Mouse (Mus musculus) activated CD4-positive, CD25-positive, alpha-beta regulatory T cell, adult 4 months (primary cell): ENCODE measurements around the gene Atf5. TPM values are rescaled to one million over a fixed set of nuclear protein-coding genes. Genes with fewer than 3 reads are reported as not detected.

Experiments used
- ATAC-seq: one replicate; pipeline ENCODE4 v1.8.0; 2017
- polyA plus RNA-seq, 2 experiments: library from polyadenylated mRNA; unstranded; fragments of 100-300 nt; shearing (Covaris generic); gene quantifications; one replicate each; pipeline ENCODE4 v1.2.1; 2017

The Atf5 gene
- polyA plus RNA-seq, 2 experiments from 2014 or later: 1.1 TPM; not detected in 1

DNA sequence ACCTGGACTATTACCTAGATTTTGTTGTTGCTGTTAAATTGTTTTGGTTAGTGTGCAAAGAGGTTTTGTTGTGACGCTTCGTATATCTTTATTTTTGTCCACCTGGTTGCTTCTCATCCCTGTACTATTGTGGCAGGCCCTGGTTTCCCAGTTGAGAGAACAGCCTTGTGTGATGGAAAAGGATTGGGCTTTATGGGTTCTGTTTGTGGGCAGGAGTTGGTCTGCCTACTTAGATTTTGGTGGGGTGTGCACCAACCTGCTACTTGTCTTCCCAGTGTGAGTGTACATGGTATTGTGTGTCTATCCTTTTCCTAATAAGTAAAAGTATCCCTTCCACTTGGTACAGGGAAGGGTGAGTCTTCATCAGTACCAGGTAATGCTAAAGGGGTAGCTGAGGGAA lies 2.9 kb upstream of the Atf5 start:
- ATAC-seq: no peak

DNA sequence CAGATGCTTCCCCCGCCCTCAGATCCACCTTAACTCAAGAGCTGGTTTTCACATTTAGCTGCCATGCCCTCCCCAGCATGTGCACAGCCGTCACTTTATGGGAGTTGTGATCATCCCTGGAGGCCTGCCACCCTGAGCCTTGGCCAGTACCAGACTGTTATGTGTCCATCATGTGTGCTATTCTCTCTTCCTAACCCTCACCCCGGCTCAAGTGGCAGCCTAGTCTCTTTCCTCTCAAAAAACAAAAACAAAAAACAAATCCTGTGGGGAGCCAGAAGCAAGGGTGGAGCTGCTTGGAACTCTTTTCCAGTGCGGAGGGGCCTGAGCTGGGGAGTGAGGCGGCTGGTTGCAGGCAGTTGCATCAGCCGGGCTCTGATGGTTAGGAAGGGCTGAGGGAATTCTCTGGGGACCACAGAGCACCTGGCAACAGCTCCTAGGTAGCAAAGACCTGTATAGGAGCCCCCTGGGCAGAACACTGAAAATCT lies 2.3 kb upstream of the Atf5 start:
- ATAC-seq: no peak

DNA sequence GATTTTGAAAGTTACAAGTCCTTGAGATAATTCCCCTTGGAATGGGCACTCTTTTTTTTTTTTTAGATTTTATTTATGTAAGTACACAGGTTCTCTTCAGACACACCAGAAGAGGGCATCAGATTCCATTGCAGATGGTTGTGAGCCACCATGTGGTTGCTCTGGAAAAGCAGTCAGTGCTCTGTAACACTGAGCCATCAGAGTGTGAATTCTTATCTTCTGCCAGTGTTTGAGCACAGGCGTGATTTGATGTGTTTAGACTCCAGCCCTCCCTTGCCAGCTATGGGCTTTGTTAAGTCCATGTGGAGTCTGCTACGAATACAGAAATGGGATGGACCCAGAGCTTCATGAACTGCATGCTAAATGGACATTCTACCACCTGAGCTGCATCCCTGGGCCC lies 1.7 kb upstream of the Atf5 start:
- ATAC-seq: no peak

DNA sequence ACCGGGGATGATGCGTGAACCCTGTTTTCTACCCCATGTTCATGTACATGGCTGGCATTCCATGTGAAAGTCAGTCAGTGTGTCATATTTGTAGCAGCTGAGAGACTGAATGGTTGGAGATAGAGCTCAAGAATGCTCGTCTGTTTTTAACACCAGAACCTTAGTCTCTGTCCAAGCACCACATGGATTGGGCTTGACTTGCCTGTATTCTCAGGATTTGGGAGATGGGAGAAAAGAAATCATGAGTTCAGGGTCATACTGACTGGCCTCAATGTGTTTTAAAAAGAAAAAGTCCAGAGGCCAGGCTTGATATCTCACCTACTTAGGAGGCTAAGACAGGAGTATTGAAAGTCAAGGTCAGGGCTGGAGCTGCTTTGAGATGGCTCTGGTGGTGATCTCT lies 983 bp upstream of the Atf5 start:
- no peak for ATAC-seq

DNA sequence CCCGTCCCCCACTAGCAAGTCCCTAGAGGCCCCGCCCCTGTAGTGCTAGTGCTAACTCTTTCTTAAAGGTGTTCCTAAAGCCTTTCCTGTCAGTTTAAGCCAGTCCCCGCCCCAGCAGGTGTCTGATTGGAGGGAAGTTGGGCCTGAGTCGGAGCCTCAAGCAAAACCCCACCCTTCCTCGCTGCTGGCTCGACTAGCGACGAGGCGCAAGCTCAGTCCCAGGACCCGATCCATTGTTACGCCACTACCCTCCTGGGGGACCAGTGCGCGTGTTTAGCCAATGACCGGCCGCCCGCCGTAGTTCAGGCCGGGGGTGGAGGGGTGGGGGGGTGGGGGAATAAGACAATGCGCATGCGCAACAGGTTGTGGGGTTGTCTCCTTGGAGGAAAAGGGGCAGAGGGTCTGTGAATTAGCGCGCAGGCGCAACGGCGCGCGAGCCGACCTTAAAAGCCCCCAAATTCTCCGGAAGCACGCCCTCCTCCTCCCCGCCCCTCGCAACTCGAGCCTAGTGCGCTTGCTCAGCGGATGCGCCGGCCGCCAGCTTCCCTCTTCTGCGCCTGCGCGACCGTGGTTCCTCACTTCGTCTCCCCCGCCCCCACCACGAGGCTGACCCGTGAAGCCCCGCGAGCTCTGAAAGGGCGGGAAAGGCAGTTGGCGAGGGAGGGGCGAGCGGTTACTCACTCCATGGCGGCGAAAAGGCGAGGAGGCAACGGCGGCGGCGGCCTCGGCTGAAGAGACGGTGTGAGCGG lies 563 bp downstream of the Atf5 start, which contains the start of the genes Nup62 and Il4i1:
TSS of gene Nup62 (plus strand) at position 368 of the 749 bp plus-strand sequence.
TSS of gene Il4i1 (plus strand) at position 667 of the 749 bp plus-strand sequence.
- ATAC-seq: peak; percentile 95

DNA sequence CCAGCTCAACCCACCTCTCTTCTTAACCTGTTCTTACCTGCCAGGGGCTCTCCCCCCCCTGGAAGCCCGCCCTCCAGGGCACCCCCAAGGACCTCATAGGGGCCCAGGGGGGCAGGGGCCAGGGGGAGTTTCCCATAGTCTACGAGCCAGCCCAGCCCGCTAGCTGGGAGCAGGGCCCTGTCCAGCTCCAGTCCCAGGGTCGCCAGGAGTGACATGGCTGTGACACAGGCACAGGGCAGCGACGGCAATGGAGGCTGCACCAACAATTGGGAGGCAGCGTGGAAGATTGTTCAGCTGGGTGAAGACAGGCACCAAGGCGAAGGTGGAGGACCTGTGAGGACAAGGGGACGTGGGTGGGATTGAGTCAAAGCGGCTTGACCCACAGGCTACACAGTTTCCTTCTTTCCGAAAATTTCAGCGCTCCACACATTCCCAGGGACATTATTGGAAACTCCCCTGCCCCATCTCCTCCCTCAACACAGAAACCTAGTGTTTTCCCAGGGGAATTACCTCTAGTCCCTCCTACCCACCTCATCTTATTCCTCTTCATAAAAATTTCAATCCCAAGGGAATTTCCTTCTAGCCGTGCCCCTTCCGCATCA lies 1.4 kb downstream of the Atf5 start:
- no peak for ATAC-seq

DNA sequence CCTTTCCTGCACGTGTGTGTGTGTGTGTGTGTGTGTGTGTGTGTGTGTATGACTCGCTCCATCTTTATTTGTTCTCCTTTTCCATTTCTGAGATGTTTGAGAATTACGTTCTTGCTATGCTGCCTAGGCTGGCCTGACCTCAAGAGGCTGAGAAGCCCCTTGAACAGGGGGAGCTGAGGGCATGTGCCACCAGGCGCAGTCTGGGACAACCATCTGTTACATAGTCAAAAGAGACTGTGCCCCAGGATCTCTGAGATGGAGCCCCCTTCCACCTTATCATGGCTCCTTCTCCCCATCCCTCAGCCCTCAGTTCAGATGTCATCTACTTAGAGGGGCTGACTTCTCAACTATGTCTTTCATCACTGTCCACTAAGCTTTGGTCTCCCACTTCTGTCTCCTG lies 2.0 kb downstream of the Atf5 start:
- ATAC-seq: no peak

DNA sequence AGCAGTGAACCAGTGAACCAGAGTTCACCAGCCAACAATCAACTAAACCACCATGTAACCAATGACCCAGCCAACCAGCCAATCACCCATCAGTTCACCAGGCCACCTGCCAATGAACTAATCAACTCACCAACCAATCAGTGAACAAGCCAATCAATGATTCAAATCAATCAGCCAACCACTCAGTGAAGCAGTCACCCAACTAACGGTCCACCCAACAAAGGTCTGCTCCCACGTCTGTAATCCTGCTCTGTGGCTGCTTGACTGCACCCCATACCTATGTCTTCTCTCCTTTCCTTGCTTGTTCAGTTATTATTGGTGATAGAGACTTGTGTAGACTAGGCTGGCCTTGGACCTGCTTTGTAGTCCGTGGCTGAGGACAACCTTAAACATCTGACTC lies 2.5 kb downstream of the Atf5 start:
- no peak for ATAC-seq

DNA sequence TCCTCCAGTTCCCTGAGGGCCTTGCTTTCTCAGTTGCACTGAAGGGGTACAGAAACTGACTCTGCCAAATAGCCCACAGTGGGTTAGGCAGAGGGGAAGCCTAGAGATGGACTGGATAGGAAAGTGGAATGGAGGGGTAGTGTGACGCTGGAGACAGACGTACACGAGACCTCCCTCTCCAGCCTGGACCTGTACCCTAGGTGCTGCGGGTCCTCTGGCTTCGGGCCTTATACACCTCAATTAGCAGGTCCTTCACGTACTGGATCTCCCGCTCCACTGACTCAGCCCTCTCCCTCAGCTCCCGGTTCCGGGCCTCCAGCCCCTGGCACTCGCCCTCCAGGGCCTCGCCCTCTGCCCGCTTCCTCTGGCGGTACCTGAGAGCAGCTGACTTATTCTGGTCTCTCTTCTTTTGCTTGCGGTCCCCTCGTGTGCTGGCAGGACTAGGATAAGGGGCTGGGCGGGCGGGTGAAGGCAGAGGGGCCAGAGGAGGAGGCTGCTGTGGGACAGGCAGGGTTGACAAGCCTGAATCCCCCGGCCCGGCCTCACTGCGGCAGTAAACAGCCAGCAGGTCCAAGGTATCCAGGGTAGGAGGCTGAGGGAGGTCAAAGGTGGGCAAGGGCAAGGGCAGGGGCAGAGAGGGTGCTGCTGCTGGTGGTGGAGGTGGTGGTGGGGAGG lies 3.7 kb downstream of the Atf5 start:
- ATAC-seq: no peak

DNA sequence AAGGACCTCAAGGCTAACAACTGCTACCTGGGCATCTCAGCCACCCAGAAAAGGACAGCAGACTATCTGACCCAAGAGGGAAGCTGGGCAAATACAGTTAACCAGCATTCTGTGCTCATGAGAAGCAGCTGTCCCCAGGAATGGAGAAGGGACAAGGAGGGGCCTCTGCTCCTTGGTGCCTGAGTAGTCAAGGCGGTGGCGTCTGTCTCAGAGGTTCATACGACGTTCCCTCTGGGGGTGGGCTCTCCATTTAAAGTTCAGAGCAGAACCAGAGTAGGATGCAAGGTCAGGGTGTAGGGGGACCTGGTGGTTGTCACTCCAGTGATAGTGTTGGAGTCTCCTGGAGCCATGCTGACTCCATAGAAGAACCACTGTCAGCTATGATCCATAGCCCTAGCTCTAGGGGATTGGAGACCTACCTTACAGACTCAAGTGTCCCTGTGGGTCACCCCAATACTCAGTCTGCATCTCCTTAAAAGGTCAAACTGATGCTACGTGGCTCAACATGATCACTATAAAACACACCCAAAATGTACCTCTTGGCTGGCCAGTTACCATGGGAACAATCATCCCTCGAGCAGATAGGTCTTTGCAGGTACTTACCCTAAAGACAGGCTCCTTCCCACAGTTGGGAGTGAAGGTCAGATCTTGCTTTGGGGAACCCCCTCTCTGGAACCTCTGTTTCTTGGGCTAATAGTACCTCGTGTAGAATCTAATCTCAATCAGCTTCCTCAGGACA lies 5.5 kb downstream of the Atf5 start:
- ATAC-seq: no peak

DNA sequence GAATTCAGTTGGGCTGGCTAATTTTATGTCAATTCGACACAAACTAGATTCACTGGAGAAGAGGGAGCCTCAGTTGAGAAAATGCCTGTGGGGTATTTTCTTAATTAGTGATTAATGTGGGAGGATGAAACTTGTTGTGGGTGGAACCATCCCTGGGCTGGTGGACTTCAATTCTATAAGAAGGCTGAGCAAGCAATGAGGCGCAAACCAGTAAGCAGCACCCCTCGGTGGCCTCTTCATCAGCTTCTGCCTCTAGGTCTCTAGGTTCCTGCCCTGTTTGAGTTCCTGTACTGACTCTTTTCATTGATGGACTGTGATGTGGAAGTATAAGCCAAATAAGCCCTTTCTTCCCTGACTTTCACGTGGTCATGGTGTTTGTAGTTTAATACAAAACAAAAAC lies 6.1 kb downstream of the Atf5 start:
- ATAC-seq: no peak

DNA sequence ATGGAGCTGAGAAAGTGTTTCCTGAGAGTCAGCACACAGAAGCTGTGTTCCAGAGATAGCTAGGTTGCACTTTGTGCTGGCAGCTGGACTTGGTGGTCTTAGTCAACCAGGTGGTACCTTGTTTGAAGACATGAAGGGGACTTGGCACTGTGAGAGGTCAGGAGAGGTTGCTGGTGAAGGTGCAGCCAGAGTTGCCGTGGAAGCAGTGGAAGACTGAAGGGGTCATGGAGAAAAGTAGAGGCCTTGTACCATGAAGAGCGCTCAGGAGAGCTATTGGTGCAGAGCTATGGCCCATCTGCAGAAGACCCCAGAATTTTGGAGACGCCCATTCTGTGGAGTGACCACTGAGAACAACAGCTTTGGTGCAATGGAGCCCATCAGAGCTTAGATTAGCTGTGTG lies 7.0 kb downstream of the Atf5 start:
- ATAC-seq: no peak

DNA sequence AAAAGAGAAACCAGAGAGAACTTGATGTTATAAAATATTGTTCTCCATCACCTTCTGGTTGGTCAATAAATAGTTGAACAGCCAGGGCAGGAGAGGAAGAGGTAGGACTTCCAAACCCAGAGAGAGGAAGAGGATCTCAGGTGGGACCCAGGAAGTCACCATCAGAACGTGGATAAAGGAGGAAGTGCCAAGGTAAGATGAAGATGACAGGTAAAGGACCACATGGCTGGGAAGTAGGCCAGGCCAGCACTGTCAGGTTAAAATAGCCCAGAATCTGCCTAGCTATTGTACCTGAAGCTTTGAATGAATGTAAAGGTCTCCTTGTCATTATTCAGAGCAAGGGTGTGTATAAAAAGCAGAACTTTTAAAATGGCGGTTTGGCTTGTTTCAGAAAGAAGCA lies 7.5 kb downstream of the Atf5 start:
- no peak for ATAC-seq

DNA sequence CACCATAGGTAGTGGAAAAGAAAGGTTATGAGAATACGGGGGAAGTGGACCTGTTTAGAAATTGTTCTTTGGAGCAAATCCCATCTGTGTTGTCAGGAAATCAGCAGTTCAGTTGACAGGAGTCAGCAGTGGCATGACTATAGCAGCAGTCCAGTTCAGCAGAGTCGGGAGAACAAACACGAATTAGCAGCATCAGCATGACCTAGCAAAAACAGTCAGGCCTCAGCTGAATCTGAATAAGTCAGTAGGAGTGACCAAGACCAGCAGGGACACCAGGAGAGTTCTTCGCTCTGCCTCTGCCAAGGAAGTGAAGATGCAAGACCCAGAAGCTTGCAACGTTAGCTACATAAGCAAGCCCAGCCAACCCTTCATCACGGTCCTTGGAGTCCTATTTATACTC lies 23.7 kb downstream of the Atf5 start:
- ATAC-seq: no peak

DNA sequence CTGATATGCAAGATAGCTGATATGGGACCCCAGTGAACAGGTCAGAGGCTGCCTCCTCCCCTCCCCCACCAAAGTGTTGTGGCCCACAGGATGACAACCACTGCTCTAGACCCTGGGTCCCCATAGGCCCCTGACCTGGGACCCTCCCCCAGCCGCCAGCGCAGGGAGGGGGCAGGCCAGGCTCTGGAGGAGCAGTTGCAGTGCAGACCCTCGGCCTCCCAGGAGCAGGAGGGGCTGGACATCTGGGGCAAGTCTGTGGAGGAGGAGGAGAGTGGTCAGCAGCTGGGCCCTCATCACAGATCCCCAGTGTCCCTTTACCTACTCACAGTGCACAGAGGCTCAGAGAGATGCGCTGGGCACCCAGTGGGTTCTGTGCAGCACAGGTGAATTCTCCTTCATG lies 26.4 kb downstream of the Atf5 start:
- ATAC-seq: no peak

DNA sequence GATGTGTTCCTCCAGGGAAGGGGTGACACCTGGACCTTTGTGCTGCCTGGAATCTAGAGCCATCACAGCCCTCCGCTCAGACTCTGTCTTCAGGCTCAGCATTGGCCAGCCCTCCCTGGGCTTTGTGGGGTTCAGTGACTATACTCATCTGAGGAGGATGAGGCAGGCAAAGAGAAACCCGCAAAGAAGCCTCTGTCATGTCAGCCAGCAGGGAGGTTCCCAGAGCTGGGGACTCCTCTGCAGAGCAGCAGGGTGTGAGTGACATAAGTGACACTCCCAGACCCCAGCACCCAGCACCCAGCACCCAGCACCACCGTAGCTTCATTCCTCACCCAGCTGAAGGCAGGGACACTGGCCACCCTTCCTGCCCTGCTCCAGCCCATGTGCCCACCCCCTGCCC lies 26.9 kb downstream of the Atf5 start:
- no peak for ATAC-seq

DNA sequence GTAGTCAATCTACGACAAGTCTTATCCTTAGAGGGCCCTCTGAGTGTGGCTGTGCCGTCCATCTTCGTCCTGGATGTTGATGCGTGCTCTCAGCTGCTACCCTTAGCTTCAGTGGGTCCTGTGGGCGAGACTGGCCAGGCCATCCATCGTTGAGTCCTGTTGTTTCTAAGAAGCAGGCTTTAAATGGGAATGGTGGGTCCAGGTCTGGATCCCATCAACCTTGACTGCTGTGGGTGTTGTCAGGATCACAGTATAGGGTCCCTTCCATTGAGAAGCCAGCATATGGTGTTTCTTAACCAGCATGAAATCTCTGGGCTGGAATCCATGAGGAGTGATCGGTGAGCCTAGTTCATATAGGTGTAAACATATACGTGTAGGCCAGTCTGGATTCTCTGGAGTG lies 36.4 kb downstream of the Atf5 start:
- ATAC-seq: no peak

DNA sequence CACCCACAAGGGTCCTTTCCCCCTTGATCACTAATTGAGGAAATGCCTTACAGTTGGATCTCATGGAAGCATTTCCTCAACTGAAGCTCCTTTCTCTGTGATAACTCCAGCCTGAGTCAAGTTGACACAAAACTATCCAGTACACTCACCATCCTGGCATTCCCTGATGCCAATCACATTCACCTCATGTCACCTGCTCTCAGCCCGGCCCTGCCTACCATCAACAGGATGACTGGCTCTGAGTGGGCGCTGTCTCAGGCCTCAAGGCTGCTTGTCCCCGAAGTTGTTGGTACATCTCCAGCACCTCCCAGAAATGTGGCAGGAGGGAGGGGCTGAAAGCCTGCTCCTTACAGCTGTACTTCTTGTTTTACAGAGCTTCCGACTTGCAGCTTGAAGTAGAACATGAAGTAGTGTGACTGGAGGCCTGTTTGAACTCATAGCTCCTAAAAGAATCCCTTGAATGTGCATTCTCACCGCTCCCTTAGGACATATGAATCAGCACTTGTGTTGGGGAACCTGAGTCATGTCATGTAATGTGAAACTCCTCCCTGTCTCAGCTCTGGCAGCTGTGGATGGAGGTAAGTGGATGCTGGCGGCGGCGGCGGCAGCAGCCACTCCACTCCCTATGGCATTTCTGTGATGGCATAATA lies 39.5 kb downstream of the Atf5 start:
- ATAC-seq: no peak

DNA sequence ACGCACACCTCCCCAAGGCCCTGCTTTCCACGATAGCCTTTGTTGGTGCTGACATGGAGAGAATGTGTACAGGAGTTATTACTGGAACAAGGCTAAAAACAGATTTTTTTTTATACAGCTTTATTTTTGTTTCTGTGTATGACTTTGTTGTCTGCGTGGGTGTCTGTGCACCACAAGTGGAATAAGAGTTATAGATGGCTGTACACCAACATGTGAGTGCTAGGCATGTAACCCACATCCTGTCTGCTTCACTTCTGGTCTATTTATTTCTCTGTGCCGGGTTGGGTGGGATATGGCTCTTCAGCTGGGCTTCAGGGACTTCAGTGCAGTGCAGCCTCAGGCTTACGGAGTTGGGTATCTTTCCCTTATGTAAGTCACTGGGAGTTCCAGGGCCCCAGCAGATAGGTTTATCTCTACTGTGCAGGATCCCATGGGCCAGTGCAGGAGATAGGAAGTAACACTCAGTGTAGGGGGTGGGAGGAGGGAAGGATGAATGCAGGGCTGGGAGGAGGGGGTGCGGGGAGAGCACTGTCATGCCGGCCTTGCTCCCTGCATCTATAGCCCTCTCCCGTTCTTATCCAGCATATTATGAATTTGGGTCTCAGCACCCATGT lies 43.8 kb downstream of the Atf5 start:
- ATAC-seq: peak; percentile 89

DNA sequence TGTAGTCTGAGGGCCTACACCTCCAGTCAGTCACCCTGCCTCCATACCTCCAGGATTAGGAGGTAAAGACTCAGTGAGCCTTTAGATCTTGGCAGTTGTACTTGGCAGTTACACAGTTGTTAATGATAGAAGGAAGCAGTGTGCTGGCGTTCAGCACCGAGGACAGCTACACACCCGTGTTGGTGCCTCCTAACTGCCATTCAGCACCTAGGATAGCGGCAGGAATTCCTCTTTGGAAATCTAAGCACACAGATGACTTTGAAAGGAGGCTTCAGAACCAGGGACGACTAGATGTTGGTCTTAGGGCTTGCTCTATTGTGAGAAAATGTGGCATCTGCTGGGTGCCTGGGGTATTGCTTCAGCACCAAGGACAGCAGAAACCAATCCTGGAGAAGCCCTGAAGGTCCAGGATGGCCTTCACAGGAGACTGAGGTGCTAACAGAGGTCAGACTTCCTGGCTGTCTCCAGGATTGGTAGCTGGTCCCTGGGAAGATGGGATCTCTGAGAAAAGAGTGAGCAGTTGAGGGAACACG lies 46.3 kb downstream of the Atf5 start:
- no peak for ATAC-seq

DNA sequence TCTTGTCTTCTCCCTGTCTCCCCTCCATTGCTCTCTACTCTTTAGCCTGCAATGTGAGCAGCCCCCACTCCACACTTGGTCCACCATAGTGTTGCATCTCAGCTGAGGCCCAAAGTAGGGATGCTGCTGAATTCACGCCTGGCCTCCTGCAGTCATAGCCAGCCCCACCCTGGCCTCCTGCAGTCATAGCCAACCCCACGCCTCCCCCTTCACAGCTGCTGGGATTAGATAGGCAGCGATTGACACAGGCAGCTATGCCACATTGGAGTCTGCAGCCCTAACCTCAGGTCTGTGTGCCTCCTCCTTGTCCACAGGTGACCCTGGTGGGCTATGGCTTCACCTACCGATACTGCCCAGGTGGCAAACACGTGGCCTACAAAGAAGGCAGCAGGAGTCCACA lies 48.3 kb downstream of the Atf5 start:
- ATAC-seq: no peak
